Mouse (Mus musculus): ENCODE results near the gene Trio.

The Trio gene

GRCm38 (mm10) chr15:28035601-28036000 lies 10.0 kb upstream of the Trio start:
- no peak for DNase-seq (ENCODE audit: low spot score)

- no peak for DNase-seq (ENCODE audit: low spot score)
Measured at GRCm38 (mm10) chr15:28034636-28035035, 9.0 kb upstream of the Trio start.

- DNase-seq (ENCODE audit: low spot score) = no peak
Measured at GRCm38 (mm10) chr15:28029371-28029770, 3.7 kb upstream of the Trio start.

- no peak for DNase-seq (ENCODE audit: low spot score)
Measured at GRCm38 (mm10) chr15:28028542-28028941, 2.9 kb upstream of the Trio start.

- DNase-seq (ENCODE audit: low spot score) = no peak
Measured at GRCm38 (mm10) chr15:28026167-28026481, 476 bp upstream of the Trio start.

GRCm38 (mm10) chr15:28024965-28025338 lies 696 bp downstream of the Trio start:
- peak; percentile 68 for DNase-seq (ENCODE audit: low spot score)

- DNase-seq (ENCODE audit: low spot score) = peak; percentile 81
Measured at GRCm38 (mm10) chr15:28024031-28024964, 1.4 kb downstream of the Trio start.

- no peak for DNase-seq (ENCODE audit: low spot score)
Measured at GRCm38 (mm10) chr15:28021591-28022209, 3.9 kb downstream of the Trio start.

- no peak for DNase-seq (ENCODE audit: low spot score)
Measured at GRCm38 (mm10) chr15:28019393-28020070, 6.1 kb downstream of the Trio start.

GRCm38 (mm10) chr15:28007516-28007915 lies 18.1 kb downstream of the Trio start:
- DNase-seq (ENCODE audit: low spot score) = no peak

- no peak for DNase-seq (ENCODE audit: low spot score)
Measured at GRCm38 (mm10) chr15:28004192-28004767, 21.4 kb downstream of the Trio start.

GRCm38 (mm10) chr15:28002515-28002914 lies 23.1 kb downstream of the Trio start:
- DNase-seq (ENCODE audit: low spot score) = no peak

GRCm38 (mm10) chr15:28001299-28001698 lies 24.3 kb downstream of the Trio start:
- no peak for DNase-seq (ENCODE audit: low spot score)

GRCm38 (mm10) chr15:27998621-27999359 lies 26.9 kb downstream of the Trio start:
- no peak for DNase-seq (ENCODE audit: low spot score)

GRCm38 (mm10) chr15:27997917-27998316 lies 27.7 kb downstream of the Trio start:
- no peak for DNase-seq (ENCODE audit: low spot score)

GRCm38 (mm10) chr15:27997391-27997841 lies 28.2 kb downstream of the Trio start:
- DNase-seq (ENCODE audit: low spot score) = no peak

- DNase-seq (ENCODE audit: low spot score) = no peak
Measured at GRCm38 (mm10) chr15:27996750-27997149, 28.9 kb downstream of the Trio start.

GRCm38 (mm10) chr15:27995421-27995820 lies 30.2 kb downstream of the Trio start:
- DNase-seq (ENCODE audit: low spot score) = no peak

GRCm38 (mm10) chr15:27994870-27995269 lies 30.8 kb downstream of the Trio start:
- DNase-seq (ENCODE audit: low spot score) = no peak

- no peak for DNase-seq (ENCODE audit: low spot score)
Measured at GRCm38 (mm10) chr15:27993528-27993927, 32.1 kb downstream of the Trio start.

GRCm38 (mm10) chr15:27992596-27992995 lies 33.1 kb downstream of the Trio start:
- DNase-seq (ENCODE audit: low spot score) = no peak
